Mouse (Mus musculus): ENCODE results near the gene Wnt2b.

- TF ChIP-seq CTCF (IDR thresholded peaks at IDR 0.05; ENCODE audit: extremely low read depth, insufficient read length, insufficient replicate concordance, low read depth, low read length) (no peak), POLR2A (IDR thresholded peaks at IDR 0.05; ENCODE audit: low read depth, low read length) (no peak)
These were observed 38.8 kb upstream of the Wnt2b start for GRCm38 (mm10) chr3:105000561-105000960.
